Mouse (Mus musculus): ENCODE results near the gene Hk1.

GRCm38 (mm10) chr10:62313885-62314424, 65.8 kb downstream of the Hk1 start:
- no peak for TF ChIP-seq CTCF (IDR thresholded peaks at IDR 0.05; ENCODE audit: low read depth, low read length)
- TF ChIP-seq EP300 (IDR thresholded peaks at IDR 0.05; ENCODE audit: insufficient read depth, low read depth, low read length) = peak; percentile 38; the same call in 1 of the 2 replicates

Measured in ES-Bruce4 (cell line).